Mouse (Mus musculus) monocyte, adult 59 days (primary cell): ENCODE results near the gene Usp17lc. TPM values are rescaled to one million over a fixed set of nuclear protein-coding genes. Genes with fewer than 3 reads are reported as not detected.

Source experiments
- total RNA-seq, 2 experiments: library from RNA; stranded (reverse); gene quantifications; one replicate each; pipeline ENCODE4 v1.2.4; 2023

Usp17lc gene
- not detected for total RNA-seq

DNA sequence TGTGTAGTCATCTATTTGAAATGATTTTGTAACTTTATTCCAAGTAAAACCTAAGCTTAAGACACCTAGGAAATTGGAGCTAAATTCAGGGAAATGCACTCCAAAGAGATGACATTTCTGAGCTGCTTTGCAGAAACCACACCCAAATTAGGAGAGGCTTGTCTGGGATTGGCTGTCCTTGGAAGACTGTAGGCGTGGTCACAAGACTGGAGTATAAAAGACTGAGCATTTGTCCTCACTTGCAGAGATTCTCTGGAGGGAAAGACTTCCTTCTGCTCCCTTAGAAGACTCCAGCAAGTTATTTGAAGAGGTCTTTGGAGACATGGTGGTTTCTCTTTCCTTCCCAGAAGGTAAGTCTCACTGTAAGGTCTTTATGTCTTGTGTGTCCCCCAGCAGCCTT, at the start of gene Usp17lc:
Usp17lc (plus strand) TSS at position 301 of the 400 bp plus-strand sequence.

GRCm38 (mm10) chr7:103386077-103386476, 28.8 kb upstream of the Usp17lc start, which contains the start of gene Olfr603:
TSS of gene Olfr603 (minus strand) at chr7:103386177.

DNA sequence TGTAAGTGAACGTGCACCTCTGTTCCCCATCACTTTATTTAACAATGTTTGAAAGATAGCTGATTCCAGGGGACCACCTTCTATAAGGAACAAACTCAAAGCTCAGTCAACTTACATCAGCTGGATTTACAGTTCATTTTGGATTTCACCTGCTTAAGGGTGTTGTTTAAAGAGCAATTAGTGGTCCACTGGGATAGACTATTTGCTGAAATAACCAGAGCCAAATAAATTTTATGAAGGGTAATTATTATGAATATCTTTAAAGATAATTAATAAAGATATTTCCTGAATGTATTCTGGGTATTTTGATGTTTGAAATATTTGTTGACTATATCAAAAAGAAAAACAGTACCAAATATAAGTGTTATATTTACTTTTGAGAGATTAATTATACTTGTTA, 30.5 kb downstream of the Usp17lc start, which contains the start of gene Olfr605:
Olfr605 (minus strand) TSS at position 101 of the 400 bp plus-strand sequence.

DNA sequence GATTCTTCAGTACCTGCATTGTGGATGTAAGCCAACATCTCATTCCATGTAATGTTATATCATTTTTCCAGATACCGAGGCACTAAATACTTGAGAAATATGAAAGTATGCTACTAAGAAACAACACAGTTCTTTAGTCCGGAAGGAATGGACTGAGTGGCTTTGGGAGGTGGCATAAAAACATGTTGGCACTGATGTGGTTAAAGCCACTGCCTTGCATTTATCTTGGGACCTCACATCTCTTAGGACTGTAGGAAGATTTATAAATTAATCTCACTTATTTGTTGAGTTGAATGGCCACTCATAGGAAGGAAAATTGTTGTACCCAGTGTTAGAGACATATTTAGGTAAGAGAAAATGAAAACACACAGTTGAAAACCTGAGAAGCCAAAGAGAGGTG, 33.9 kb downstream of the Usp17lc start, which contains the start of gene Olfr606:
Olfr606 (plus strand) TSS at position 301 of the 400 bp plus-strand sequence.

Other genes with a start within 250 kb of the Usp17lc start
- gene Olfr591, start 236.7 kb upstream of the Usp17lc start, total RNA-seq: not detected
- gene Olfr592, start 230.3 kb upstream of the Usp17lc start, total RNA-seq: not detected
- not detected for gene Olfr593, start 203.2 kb upstream of the Usp17lc start, total RNA-seq
- not detected for gene Olfr594, start 198.1 kb upstream of the Usp17lc start, total RNA-seq
- gene Usp17ld, start 162.6 kb upstream of the Usp17lc start, total RNA-seq: not detected
- gene Olfr596, start 109.4 kb upstream of the Usp17lc start, total RNA-seq: not detected
- gene Olfr597, start 98.8 kb upstream of the Usp17lc start, total RNA-seq: not detected
- not detected for gene Olfr598, start 91.5 kb upstream of the Usp17lc start, total RNA-seq
- gene Olfr599, start 79.2 kb upstream of the Usp17lc start, total RNA-seq: not detected
- not detected for gene Olfr600, start 65.4 kb upstream of the Usp17lc start, total RNA-seq
- not detected for gene Olfr601, start 52.4 kb upstream of the Usp17lc start, total RNA-seq
- gene Olfr603, start 28.9 kb upstream of the Usp17lc start, total RNA-seq: not detected
- gene Olfr605, start 30.4 kb downstream of the Usp17lc start, total RNA-seq: not detected
- gene Olfr606, start 34.0 kb downstream of the Usp17lc start, total RNA-seq: not detected
- not detected for gene Olfr607, start 49.1 kb downstream of the Usp17lc start, total RNA-seq
- gene Olfr608, start 54.8 kb downstream of the Usp17lc start, total RNA-seq: not detected
- gene Olfr609, start 83.0 kb downstream of the Usp17lc start, total RNA-seq: not detected
- gene Olfr610, start 97.0 kb downstream of the Usp17lc start, total RNA-seq: not detected
- gene Olfr611, start 105.8 kb downstream of the Usp17lc start, total RNA-seq: not detected
- gene Olfr612, start 127.6 kb downstream of the Usp17lc start, total RNA-seq: not detected
- gene Olfr613, start 133.0 kb downstream of the Usp17lc start, total RNA-seq: not detected
- not detected for gene Olfr615, start 141.0 kb downstream of the Usp17lc start, total RNA-seq
- not detected for gene Olfr616, start 154.1 kb downstream of the Usp17lc start, total RNA-seq
- gene Olfr617, start 158.0 kb downstream of the Usp17lc start, total RNA-seq: not detected
- not detected for gene Olfr618, start 175.0 kb downstream of the Usp17lc start, total RNA-seq
- not detected for gene Olfr619, start 185.5 kb downstream of the Usp17lc start, total RNA-seq
- gene Olfr620, start 197.5 kb downstream of the Usp17lc start, total RNA-seq: not detected
- not detected for gene Olfr622, start 227.6 kb downstream of the Usp17lc start, total RNA-seq
- not detected for gene Olfr623, start 248.6 kb downstream of the Usp17lc start, total RNA-seq